Mouse (Mus musculus) lung, adult 10 weeks (tissue): ENCODE measurements around the gene Olfr652. TPM values are rescaled to one million over a fixed set of nuclear protein-coding genes. Genes with fewer than 3 reads are reported as not detected.

ENCODE experiments used
- polyA plus RNA-seq: library from polyadenylated mRNA; stranded (reverse); fragments of 350-450 nt; fragmentation: Illumina TruSeq; extraction: RNeasy Lipid Tissue Mini Kit (QIAGEN cat#74804); gene quantifications from one replicate; pipeline ENCODE4 v1.2.3, GENCODE M21; 2014; ENCODE audit warnings: low read depth, low replicate concordance; ENCODE audit not compliant: insufficient read depth

The Olfr652 gene
- not detected for polyA plus RNA-seq

GRCm38 (mm10) chr7:104560601-104561000 is at the start of gene Olfr652:
TSS of gene Olfr652 (plus strand) at chr7:104560901.

GRCm38 (mm10) chr7:104549833-104550232 is 10.9 kb upstream of the Olfr652 start, which contains the start of gene Olfr651:
TSS of gene Olfr651 (plus strand) at chr7:104550133.

GRCm38 (mm10) chr7:104577014-104577413 is 16.3 kb downstream of the Olfr652 start, which contains the start of gene Olfr653:
TSS of gene Olfr653 (plus strand) at chr7:104577314.

GRCm38 (mm10) chr7:104586725-104587124 is 26.0 kb downstream of the Olfr652 start, which contains the start of gene Olfr654:
TSS of gene Olfr654 (plus strand) at chr7:104587025.

DNA sequence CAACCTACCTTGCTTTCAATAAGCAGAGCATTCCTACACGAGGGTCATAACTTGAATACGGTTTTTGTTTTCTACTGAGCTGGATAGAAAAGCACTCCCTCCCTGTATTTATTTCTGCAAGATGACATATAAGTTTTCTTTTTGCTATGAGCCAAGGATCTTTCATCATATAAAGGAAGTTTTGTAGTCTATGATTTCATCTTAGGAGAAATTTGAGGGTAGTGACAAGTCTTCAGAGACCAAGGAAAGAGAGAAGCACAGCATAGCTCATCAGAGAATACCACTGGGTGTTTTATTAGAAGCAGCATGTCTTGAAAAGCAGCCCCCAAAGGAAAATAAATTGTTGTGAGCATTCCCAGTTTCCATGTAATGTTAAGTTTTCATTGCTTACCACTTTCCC is 41.0 kb downstream of the Olfr652 start, which contains the start of gene Olfr655:
Gene Olfr655, minus strand, starts transcription at position 101 of the 400 bp plus-strand sequence.

DNA sequence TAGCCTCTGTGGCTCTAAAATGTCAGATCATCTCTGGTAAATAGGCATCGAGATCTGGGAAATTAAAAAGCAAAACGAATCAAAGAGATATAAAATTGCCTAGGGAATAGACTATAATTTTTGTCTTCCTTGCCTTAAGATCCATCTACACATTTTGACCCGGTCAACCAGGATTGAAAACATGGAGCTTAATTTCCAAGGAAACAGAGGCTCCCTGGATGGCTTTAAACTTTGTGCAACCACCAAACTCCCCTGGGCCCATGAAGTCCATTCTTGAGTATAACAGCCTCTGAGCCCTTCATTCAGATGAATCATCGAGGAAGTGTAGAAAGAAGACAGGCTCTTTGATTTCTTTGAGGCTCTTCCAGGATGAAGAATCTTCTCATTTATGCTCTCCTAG is 53.0 kb downstream of the Olfr652 start, which contains the start of gene Olfr656:
Gene Olfr656, plus strand, starts transcription at position 301 of the 400 bp plus-strand sequence.

Other genes with a start within 250 kb of the Olfr652 start
- gene Trim12a, start 245.4 kb upstream of the Olfr652 start, polyA plus RNA-seq: 34.7 TPM
- not detected for gene Trim34b, start 231.4 kb upstream of the Olfr652 start, polyA plus RNA-seq
- gene Trim12c, start 207.5 kb upstream of the Olfr652 start, polyA plus RNA-seq: 12.5 TPM
- 1.8 TPM for gene Trim30b, start 191.0 kb upstream of the Olfr652 start, polyA plus RNA-seq
- gene Trim30c, start 160.1 kb upstream of the Olfr652 start, polyA plus RNA-seq: 0.22 TPM
- gene Trim30a, start 95.7 kb upstream of the Olfr652 start, polyA plus RNA-seq: 11.2 TPM
- gene Trim30d, start 53.1 kb upstream of the Olfr652 start, polyA plus RNA-seq: 6.3 TPM
- gene Olfr651, start 10.8 kb upstream of the Olfr652 start, polyA plus RNA-seq: not detected
- not detected for gene Olfr653, start 16.4 kb downstream of the Olfr652 start, polyA plus RNA-seq
- not detected for gene Olfr654, start 26.1 kb downstream of the Olfr652 start, polyA plus RNA-seq
- gene Olfr655, start 40.9 kb downstream of the Olfr652 start, polyA plus RNA-seq: not detected
- not detected for gene Olfr656, start 53.1 kb downstream of the Olfr652 start, polyA plus RNA-seq
- gene Olfr657, start 63.9 kb downstream of the Olfr652 start, polyA plus RNA-seq: not detected
- gene Olfr658, start 86.4 kb downstream of the Olfr652 start, polyA plus RNA-seq: not detected
- not detected for gene Olfr659, start 105.9 kb downstream of the Olfr652 start, polyA plus RNA-seq
- gene Olfr661, start 125.6 kb downstream of the Olfr652 start, polyA plus RNA-seq: not detected
- not detected for gene Usp17le, start 216.6 kb downstream of the Olfr652 start, polyA plus RNA-seq